Mouse (Mus musculus) limb, embryonic 10.5 days (tissue): ENCODE data around the gene Gfap. TPM values are rescaled to one million over a fixed set of nuclear protein-coding genes. Genes with fewer than 3 reads are reported as not detected.

Source experiments
- DNase-seq: peaks from one replicate; pipeline ENCODE4 v3.0.0-alpha.2; 2017; ENCODE audit warnings: low spot score
- H3K27ac ChIP-seq: fragments of 300-500 bp; sonication (generic); 2 replicates; pipeline ENCODE4 v1.5.1; 2016; ENCODE audit warnings: mild to moderate bottlenecking
- H3K27me3 ChIP-seq: fragments of 300-500 bp; sonication (generic); 2 replicates; pipeline ENCODE4 v1.6.1; 2016; ENCODE audit warnings: low read depth, mild to moderate bottlenecking; ENCODE audit not compliant: poor library complexity, severe bottlenecking
- H3K36me3 ChIP-seq: fragments of 300-500 bp; sonication (generic); 2 replicates; pipeline ENCODE4 v1.6.1; 2016; ENCODE audit warnings: mild to moderate bottlenecking, moderate library complexity
- H3K4me1 ChIP-seq: fragments of 300-500 bp; sonication (generic); 2 replicates; pipeline ENCODE4 v1.6.1; 2016
- H3K4me3 ChIP-seq: fragments of 300-500 bp; sonication (generic); 2 replicates; pipeline ENCODE4 v1.5.1; 2016; ENCODE audit warnings: mild to moderate bottlenecking, moderate library complexity
- H3K9me3 ChIP-seq: fragments of 300-500 bp; sonication (generic); replicated peaks from 2 replicates; pipeline ENCODE4 v1.6.1; 2016; ENCODE audit warnings: mild to moderate bottlenecking
- WGBS: fragments of 180-500 bp; shearing (Covaris S2); methylation state at CpG from one replicate; pipeline ENCODE4 v1.1.7; 2016; 5-methylcytosine and 5-hydroxymethylcytosine counted together
- polyA plus RNA-seq: library from polyadenylated mRNA; unstranded; fragments of >200 nt; fragmentation: Nextera tagmentation; extraction: Ambion mirVana; gene quantifications from 2 replicates; pipeline ENCODE4 v1.2.1, GENCODE M21; 2016

Gene Gfap
- polyA plus RNA-seq, 1 experiment from 2014 or later, result 0.16 TPM

DNA sequence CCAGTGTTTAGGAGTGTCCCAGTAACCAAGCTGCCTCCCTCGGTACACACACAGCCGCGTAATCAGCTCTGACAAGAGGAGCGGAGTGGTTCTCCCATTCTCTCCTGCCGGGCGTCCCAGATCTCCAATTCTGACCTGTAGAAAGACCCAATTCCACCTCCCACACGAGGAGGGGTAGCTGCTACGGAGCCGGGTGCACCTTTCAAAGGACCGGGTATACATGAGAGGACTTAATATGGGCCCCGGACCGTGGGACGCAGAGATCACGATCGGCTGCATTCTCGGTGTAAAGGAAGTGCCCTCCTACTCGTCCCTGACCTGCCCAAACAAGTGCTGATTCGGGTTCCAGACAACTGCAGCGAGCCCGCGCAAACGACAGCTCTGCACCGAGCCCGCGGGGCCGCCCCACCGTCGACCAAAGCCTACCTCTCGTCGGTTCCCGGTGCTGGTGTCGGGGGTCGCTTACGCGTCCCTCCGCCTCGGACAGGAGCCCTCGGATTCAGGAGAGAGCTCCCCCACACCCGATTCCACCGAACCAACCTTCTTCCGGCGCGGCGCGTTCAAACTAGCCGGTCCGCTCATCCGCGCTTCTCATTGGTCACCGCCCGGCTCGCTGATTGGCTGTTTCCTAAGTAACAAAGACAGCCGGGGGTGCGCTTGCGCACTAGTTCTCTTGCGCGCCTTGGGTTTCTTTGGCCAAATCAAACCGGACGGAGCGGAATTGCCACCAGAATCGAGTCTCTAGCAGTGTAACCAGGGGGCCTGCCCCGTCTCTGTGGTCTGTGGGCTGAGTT, 24.0 kb upstream of the Gfap start, which contains the start of gene Kif18b:
Kif18b (minus strand) TSS at position 568 of the 794 bp plus-strand sequence.
- Histone ChIP-seq H3K9me3 (no peaks in the 10 kb centered on the region), H3K27ac (peak within 1 kb of the TSS; percentile 93), H3K4me1 (peaks cover 35% of the 10 kb centered on the region), H3K36me3 (peaks cover 33% of the 10 kb centered on the region), H3K4me3 (peak within 1 kb of the TSS; percentile 83), H3K27me3 (no peaks in the 10 kb centered on the region)
- peak; percentile 98 for DNase-seq
- under 1% methylated on average over 62 of the region's 62 CpGs for WGBS

DNA sequence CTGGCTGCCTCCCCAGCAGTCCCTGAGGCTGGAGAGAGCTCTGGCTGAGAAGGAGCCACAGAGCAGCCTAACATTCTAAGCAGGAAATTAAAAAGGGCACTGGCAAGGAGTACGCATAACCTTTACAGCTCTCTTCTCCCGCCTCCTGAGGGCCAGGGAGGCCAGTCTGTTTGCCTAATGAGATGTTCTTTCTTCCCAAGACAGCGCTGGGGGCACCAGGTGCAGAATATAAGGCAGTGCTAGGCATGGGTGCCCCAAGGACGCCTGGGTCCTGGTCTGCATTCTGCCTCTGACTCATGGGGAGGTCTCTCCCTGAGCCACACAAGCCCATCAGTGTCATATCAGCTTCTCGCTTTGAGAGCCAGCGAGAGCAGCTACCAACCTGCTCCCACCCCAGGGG, 20.8 kb upstream of the Gfap start:
- WGBS, result 73% methylated on average over 6 of the region's 6 CpGs
- H3K36me3 ChIP-seq, result peaks cover 52% of the 10 kb centered on the region
- no peak overlapping the region for H3K27ac ChIP-seq

DNA sequence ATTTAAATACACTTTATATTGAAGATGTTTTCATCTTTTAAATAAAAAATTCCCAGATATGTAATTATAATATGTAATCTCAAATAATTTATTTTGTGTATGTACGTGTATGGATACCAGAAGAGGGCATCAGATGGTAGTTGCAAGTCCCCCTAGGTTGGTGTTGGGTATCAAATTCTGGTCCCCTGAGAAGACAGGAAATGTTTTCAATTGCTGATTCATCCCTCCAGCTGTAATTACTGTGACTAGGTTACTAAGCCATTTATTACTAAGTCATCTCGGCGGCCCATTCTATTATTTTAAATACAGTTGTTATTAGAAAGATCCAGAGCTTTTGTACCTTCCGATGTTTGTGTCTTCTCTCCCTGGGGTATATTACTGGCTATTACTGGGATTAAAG, 17.4 kb upstream of the Gfap start:
- H3K4me3 ChIP-seq, result no peak overlapping the region
- WGBS, result 92% methylated on average over 4 of the region's 4 CpGs
- H3K4me1 ChIP-seq, result peaks cover 18% of the 10 kb centered on the region
- DNase-seq, result no peak
- H3K27me3 ChIP-seq, result no peaks in the 10 kb centered on the region
- no peaks in the 10 kb centered on the region for H3K9me3 ChIP-seq
- peaks cover 86% of the 10 kb centered on the region for H3K36me3 ChIP-seq
- no peak overlapping the region for H3K27ac ChIP-seq

More for the DNA sequence above, 20.8 kb upstream of the Gfap start:
- H3K4me3 ChIP-seq, result no peak overlapping the region
- H3K4me1 ChIP-seq, result peaks cover 35% of the 10 kb centered on the region
- no peaks in the 10 kb centered on the region for H3K9me3 ChIP-seq
- no peaks in the 10 kb centered on the region for H3K27me3 ChIP-seq
- no peak for DNase-seq

DNA sequence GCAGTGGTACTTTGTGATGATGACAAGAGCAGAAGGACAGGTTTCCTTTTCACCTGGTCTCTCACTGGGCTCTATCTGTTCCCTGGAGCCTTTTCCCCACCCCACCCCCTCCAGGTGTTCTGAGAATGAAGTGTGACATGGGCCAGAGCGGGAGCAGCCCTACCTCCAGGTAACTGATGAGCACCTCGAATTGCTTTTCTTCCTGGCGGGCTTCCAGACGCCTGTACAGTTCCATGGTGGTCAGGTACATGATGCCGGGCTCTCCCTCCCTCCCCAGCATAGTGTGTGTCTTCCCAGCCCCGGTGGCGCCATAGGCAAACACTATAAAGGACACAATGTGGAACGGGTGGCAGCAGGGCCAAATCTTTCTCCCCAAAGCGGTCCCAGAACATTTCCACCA, 14.7 kb upstream of the Gfap start:
- Histone ChIP-seq H3K27me3 (no peaks in the 10 kb centered on the region), H3K9me3 (no peaks in the 10 kb centered on the region), H3K4me3 (no peak overlapping the region), H3K27ac (no peak overlapping the region), H3K36me3 (peaks cover 86% of the 10 kb centered on the region), H3K4me1 (no peaks in the 10 kb centered on the region)
- WGBS, result 90% methylated on average over 9 of the region's 9 CpGs
- no peak for DNase-seq

DNA sequence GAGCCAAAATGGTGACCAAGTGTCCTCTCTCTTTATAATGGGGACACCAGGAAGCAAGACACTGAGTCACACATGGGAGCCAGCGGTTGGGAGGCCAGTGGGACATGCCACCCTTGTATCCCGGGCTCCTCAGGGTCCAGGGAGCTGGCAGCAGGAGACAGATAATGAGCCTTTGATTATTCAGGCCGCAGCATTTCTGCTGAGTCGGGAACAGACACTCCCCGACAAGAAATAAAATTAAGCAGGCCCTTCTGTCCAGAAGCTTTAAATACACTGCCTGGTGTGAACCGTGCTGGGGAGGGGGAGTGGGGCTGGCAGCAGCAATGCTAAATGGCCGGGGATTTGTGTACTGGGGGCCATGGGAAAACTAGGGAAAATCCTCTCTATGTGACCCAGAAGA, 10.7 kb upstream of the Gfap start:
- no peak overlapping the region for H3K4me3 ChIP-seq
- no peaks in the 10 kb centered on the region for H3K4me1 ChIP-seq
- no peak for DNase-seq
- no peaks in the 10 kb centered on the region for H3K9me3 ChIP-seq
- peaks cover 99% of the 10 kb centered on the region for H3K36me3 ChIP-seq
- 83% methylated on average over 7 of the region's 7 CpGs for WGBS
- no peaks in the 10 kb centered on the region for H3K27me3 ChIP-seq
- H3K27ac ChIP-seq, result no peak overlapping the region

DNA sequence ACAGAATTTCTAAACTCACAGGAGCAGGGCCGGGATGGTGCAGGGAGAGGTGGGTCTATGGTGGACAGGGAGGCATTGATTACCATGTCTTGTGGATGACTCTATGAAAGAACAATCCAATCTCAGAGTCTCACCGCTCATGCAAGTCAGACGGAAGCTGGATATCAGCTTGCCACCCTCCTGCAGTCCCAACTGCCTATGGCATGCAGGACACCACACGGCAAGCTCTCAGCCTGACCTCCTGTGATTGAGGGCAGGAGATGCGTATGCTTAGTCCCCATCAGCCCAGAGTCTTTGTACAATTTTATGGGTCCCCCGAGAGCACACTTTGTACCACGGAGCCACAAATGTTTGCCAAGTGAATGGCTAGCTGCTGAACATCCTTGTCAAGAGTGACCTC, 2.9 kb upstream of the Gfap start:
- Histone ChIP-seq H3K36me3 (peaks cover 44% of the 10 kb centered on the region), H3K9me3 (no peaks in the 10 kb centered on the region), H3K4me3 (no peak overlapping the region), H3K27ac (no peak overlapping the region), H3K27me3 (peaks cover 7% of the 10 kb centered on the region), H3K4me1 (peaks cover 5% of the 10 kb centered on the region)
- DNase-seq, result no peak
- WGBS, result 84% methylated on average over 7 of the region's 7 CpGs

DNA sequence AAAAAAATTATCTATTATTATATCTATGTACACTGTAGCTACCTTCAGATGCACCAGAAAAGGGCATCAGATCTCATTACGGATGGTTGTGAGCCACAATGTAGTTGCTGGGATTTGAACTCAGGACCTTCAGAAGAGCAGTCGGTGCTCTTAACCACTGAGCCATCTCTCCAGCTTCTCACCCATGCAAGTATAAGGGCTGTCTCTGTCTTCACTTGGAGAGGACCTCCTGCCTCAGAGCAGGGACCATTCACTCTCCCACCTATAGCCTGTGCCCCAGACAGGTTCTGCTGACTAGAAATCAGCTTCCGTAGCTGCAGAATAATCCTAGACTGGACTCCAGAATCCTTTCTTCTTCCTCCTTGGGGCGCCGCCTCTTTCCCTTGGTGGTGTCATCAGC, 1.4 kb upstream of the Gfap start:
- H3K4me3 ChIP-seq, result no peak overlapping the region
- H3K9me3 ChIP-seq, result no peaks in the 10 kb centered on the region
- 0 out of 2 replicates have a peak overlapping the region, but pooled peaks have one; percentile 15 for H3K27ac ChIP-seq
- peaks cover 23% of the 10 kb centered on the region for H3K27me3 ChIP-seq
- peaks cover 29% of the 10 kb centered on the region for H3K36me3 ChIP-seq
- DNase-seq, result no peak
- H3K4me1 ChIP-seq, result peaks cover 16% of the 10 kb centered on the region
- 83% methylated on average over 5 of the region's 5 CpGs for WGBS

DNA sequence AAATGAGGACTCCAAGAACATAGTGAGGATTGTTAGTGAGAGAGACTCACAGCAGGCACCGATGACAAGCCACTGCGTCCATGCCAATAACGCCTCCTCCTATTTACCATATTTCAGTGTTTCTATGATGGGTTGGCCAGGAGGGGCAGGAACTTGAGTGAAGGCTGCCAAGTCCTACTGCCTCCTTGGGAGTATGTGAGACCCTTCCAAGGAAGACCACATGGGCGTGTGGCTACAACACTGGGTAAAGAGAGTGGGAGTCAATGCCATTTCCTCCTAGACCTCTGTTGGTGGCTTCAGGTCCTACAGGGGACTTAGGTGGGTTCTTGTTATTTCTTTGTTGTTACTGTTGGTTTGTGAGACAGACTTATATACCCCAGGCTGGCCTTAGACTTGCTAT, 487 bp upstream of the Gfap start:
- 70% methylated on average over 4 of the region's 4 CpGs for WGBS
- no peak for DNase-seq
- Histone ChIP-seq H3K36me3 (peaks cover 20% of the 10 kb centered on the region), H3K4me3 (no peak overlapping the region), H3K9me3 (no peaks in the 10 kb centered on the region), H3K27ac (no peak overlapping the region), H3K4me1 (peaks cover 19% of the 10 kb centered on the region), H3K27me3 (peaks cover 32% of the 10 kb centered on the region)

DNA sequence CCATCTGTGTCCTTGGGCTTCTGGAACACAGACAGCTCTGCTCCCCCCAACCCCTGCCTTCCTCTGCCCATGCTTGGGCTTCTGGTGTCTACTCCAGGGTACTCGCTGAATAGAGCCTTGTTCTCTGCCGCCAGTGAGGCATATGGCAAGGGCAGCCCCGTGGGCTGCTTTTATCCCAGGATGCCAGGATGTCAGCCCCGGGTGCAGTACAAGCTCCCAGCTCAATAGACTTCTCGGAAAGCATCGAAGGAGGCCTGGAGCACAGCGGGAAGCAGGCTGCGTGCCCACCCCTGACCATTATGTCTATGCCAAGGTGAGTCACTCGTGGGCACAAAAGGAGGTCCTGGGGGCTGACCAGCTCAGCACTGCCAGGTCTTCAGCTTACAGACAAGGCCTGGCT, 2.3 kb downstream of the Gfap start:
- Histone ChIP-seq H3K27me3 (peaks cover 60% of the 10 kb centered on the region), H3K4me1 (peaks cover 22% of the 10 kb centered on the region), H3K36me3 (no peaks in the 10 kb centered on the region), H3K9me3 (no peaks in the 10 kb centered on the region), H3K27ac (no peak overlapping the region), H3K4me3 (no peak overlapping the region)
- DNase-seq, result no peak
- WGBS, result 86% methylated on average over 9 of the region's 9 CpGs

DNA sequence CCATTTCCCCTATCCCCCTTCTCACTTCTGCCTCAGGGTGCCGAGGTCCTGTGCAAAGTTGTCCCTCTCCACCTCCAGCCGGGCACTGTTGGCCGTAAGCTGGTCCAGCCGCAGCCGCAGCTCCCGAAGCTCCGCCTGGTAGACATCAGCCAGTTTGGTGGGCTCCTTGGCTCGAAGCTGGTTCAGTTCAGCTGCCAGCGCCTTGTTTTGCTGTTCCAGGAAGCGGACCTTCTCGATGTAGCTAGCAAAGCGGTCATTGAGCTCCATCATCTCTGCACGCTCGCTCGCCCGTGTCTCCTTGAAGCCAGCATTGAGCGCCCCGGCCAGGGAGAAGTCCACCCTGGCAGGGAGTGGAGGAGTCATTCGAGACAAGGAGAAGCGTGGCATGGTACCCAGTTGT, 4.1 kb downstream of the Gfap start:
- peaks cover 24% of the 10 kb centered on the region for H3K4me1 ChIP-seq
- no peaks in the 10 kb centered on the region for H3K9me3 ChIP-seq
- DNase-seq, result no peak
- H3K4me3 ChIP-seq, result no peak overlapping the region
- WGBS, result 77% methylated on average over 20 of the region's 20 CpGs
- H3K27ac ChIP-seq, result peak overlapping the region; percentile 47; the same call in 1 of the 2 replicates
- H3K36me3 ChIP-seq, result no peaks in the 10 kb centered on the region
- H3K27me3 ChIP-seq, result peaks cover 77% of the 10 kb centered on the region

DNA sequence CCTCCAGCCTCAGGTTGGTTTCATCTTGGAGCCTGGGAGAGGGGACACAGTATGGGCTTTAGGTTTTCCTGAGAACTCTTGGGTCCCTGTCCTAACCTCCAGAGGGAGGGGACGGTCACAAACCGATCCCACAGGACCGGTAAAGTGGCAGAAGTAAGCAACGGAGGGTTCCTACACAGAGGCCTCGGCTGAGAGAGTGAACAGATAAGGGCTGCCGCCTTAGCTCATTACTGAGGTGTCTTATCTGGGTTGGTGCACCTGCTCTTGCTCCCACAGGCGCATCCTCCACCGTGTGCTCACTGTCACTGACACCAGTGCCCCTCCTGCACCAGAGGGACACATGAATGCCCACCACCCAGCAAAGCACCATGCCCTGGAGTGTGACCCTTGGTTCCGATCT, 4.9 kb downstream of the Gfap start:
- DNase-seq, result no peak
- WGBS, result 74% methylated on average over 9 of the region's 9 CpGs
- Histone ChIP-seq H3K27ac (no peak overlapping the region), H3K4me3 (no peak overlapping the region), H3K27me3 (peaks cover 85% of the 10 kb centered on the region), H3K4me1 (peaks cover 24% of the 10 kb centered on the region), H3K36me3 (no peaks in the 10 kb centered on the region), H3K9me3 (no peaks in the 10 kb centered on the region)

DNA sequence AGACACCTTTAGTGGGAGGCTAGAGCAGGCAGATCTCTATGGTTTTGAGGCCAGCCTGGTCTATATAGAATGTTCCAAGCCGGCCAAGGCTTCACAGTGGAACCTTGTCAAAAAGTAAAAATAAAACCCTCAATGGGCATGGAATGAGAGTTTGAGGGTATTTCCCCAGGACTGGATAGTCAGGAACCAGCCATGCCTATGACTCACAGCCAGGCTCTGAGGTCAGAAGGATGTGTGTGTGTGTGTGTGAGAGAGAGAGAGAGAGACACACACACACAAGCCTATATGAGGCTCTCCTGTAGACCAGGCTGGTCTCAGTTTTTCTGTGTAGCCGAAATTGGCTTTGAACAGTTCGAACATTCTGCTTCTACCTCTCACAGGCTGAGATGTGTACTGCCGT, 6.0 kb downstream of the Gfap start:
- Histone ChIP-seq H3K36me3 (no peaks in the 10 kb centered on the region), H3K4me3 (no peak overlapping the region), H3K9me3 (no peaks in the 10 kb centered on the region), H3K27ac (no peak overlapping the region), H3K4me1 (peaks cover 24% of the 10 kb centered on the region), H3K27me3 (peaks cover 85% of the 10 kb centered on the region)
- DNase-seq, result no peak
- 93% methylated on average over 4 of the region's 4 CpGs for whole genome bisulfite sequencing

DNA sequence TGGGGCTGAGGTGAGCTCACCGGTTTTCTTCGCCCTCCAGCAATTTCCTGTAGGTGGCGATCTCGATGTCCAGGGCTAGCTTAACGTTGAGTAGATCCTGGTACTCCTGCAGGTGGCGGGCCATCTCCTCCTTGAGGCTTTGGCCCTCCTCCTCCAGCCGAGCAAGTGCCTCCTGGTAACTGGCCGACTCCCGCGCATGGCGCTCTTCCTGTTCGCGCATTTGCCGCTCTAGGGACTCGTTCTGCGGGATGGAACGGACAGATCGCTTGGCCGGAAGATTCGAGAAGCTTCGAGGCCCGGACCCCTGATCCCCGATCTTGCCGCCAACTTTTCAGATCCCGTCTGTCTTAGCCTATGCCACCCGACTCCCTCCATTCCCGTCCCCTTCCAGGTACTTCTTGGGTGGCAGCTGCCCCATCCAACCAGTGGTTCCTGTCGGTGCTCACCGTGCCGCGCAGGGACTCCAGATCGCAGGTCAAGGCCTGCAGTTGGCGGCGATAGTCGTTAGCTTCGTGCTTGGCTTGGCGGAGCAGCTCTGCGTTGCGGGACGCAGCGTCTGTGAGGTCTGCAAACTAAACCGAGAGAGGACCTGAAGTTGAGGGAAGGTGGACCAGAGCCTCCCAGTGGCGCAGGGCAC, 7.6 kb downstream of the Gfap start:
- H3K9me3 ChIP-seq, result no peaks in the 10 kb centered on the region
- H3K36me3 ChIP-seq, result no peaks in the 10 kb centered on the region
- H3K4me3 ChIP-seq, result peak overlapping the region; percentile 48
- peak overlapping the region; percentile 75 for H3K27ac ChIP-seq
- H3K4me1 ChIP-seq, result peaks cover 22% of the 10 kb centered on the region
- H3K27me3 ChIP-seq, result peaks cover 85% of the 10 kb centered on the region
- peak; percentile 78 for DNase-seq
- 2% methylated on average over 43 of the region's 43 CpGs for WGBS
